Mouse (Mus musculus): Measurements from ENCODE around the gene Tcf12. TPM values are rescaled to one million over a fixed set of nuclear protein-coding genes. Genes with fewer than 3 reads are reported as not detected.

The Tcf12 gene
- total and polyA plus RNA-seq, 3 experiments, result 41.4 to 42.3 (median 41.7) TPM

DNA sequence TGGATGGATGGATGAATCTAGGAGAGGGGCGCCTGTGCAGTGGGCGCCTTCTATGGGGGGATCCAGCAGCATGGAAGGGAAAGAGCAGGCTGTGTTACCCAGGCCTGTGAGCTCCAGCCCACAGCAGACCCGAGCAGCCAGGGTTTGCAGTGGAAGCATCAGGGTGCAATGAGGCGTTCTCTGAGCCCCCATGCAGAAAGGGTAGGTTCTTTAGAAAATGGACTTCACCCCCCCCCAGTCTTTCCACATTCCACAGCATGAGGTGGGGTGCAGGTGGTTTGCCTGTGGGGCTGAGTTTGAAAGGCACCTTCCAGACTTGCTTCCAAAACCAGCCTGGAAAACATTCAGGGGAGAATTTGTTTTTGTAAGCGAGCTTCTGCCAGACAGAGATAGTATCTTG, 300.3 kb downstream of the Tcf12 start:
- TF ChIP-seq JUND (conservative IDR thresholded peaks at IDR 0.05; ENCODE audit: low read depth, low read length) (no peak), ZKSCAN1 (IDR thresholded peaks at IDR 0.05; ENCODE audit: borderline replicate concordance, low read depth, low read length) (no peak), HCFC1 (IDR thresholded peaks at IDR 0.05; ENCODE audit: low read depth, low read length) (no peak)
- Histone ChIP-seq H3K9me3 (replicated peaks; ENCODE audit: low read length) (no peaks in the 10 kb centered on the region), H3K4me2 (ENCODE audit: insufficient read depth, low read depth, poor library complexity, severe bottlenecking) (no peak overlapping the region), H3K9ac (ENCODE audit: insufficient read depth, low read depth) (no peak overlapping the region), H3K4me3 (replicated peaks in 1 of 3; ENCODE audit: low read depth in 2 of 3, low read length in 2 of 3, poor library complexity in 1 of 3) (no peak overlapping the region), H3K36me3 (replicated peaks in 1 of 2; ENCODE audit: control insufficient read depth in 1 of 2, insufficient read depth in 1 of 2, low read length in 1 of 2) (no peaks in the 10 kb centered on the region), H3K27me3 (replicated peaks) (no peaks in the 10 kb centered on the region), H3K79me2 (replicated peaks; ENCODE audit: control insufficient read depth, extremely low read depth, insufficient read depth, poor library complexity, severe bottlenecking) (no peaks in the 10 kb centered on the region), H3K4me1 (ENCODE audit: control insufficient read depth in 1 of 2, insufficient read depth in 2 of 2) (no peaks in the 10 kb centered on the region), H3K27ac (ENCODE audit: insufficient read depth, low read depth) (no peak overlapping the region)
- in situ Hi-C loops (cut with MboI; ENCODE audit: low pct_ligation_motif_present, low pct_unique_long_range_greater_than_20kb, low sequenced_read_pairs), result no loop called here
- dilution Hi-C loops (cut with MboI; ENCODE audit: extremely low pct_ligation_motif_present, extremely low pct_unique_long_range_greater_than_20kb, low sequenced_read_pairs), result no loop called here
- DNase-seq (ENCODE audit: extremely low read depth), result no peak

GRCm38 (mm10) chr9:71810723-71811122, 300.9 kb downstream of the Tcf12 start:
- Histone ChIP-seq H3K9me3 (replicated peaks; ENCODE audit: low read length) (no peaks in the 10 kb centered on the region), H3K4me2 (ENCODE audit: insufficient read depth, low read depth, poor library complexity, severe bottlenecking) (no peak overlapping the region), H3K27me3 (replicated peaks) (no peaks in the 10 kb centered on the region), H3K79me2 (replicated peaks; ENCODE audit: control insufficient read depth, extremely low read depth, insufficient read depth, poor library complexity, severe bottlenecking) (no peaks in the 10 kb centered on the region), H3K4me1 (ENCODE audit: control insufficient read depth in 1 of 2, insufficient read depth in 2 of 2) (no peaks in the 10 kb centered on the region), H3K9ac (ENCODE audit: insufficient read depth, low read depth) (no peak overlapping the region), H3K27ac (ENCODE audit: insufficient read depth, low read depth) (no peak overlapping the region), H3K36me3 (replicated peaks in 1 of 2; ENCODE audit: control insufficient read depth in 1 of 2, insufficient read depth in 1 of 2, low read length in 1 of 2) (no peaks in the 10 kb centered on the region), H3K4me3 (replicated peaks in 1 of 3; ENCODE audit: low read depth in 2 of 3, low read length in 2 of 3, poor library complexity in 1 of 3) (no peak overlapping the region)
- no peak for DNase-seq (ENCODE audit: extremely low read depth)
- dilution Hi-C loops (cut with MboI; ENCODE audit: extremely low pct_ligation_motif_present, extremely low pct_unique_long_range_greater_than_20kb, low sequenced_read_pairs), result no loop called here
- TF ChIP-seq MEF2A (IDR thresholded peaks at IDR 0.05; ENCODE audit: borderline replicate concordance, low read depth, low read length), result no peak
- peak in 1 of 2 experiments; percentile 9; a peak in 1 of 4 replicates for TF ChIP-seq CTCF (conservative IDR thresholded peaks at IDR 0.05 in 1 of 2, IDR thresholded peaks at IDR 0.05 in 1 of 2; ENCODE audit: low read depth in 2 of 2, low read length in 2 of 2)
- in situ Hi-C loops (cut with MboI; ENCODE audit: low pct_ligation_motif_present, low pct_unique_long_range_greater_than_20kb, low sequenced_read_pairs), result no loop called here

DNA sequence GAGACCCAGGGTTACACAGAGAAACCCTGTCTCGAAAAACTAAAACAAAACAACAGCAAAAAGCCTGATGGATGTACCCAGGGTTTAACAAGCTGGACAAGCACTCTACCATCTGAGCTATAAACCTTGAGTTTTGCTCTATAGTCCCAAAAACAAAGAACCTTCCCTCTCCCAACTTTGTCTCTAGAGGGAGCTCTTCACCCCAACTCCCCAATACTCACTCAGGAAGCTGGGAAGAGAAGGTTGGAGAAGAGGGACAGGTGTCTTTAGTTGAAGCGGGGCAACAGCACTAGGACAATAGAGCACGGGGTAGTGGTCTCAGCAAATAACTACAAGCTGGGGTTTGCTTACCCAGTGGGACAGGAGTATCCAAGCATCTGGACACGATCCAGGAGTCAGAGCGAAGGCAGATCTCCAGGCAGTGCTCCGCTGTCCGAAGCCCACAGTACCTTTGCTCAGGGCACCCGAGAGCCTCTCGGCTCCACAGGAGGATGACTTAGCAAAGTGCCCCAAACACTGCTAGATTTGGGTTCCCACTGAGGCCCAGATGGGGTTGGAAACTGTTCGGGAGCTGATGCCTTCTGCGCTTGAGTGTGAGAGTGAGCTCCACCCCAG, 302.9 kb downstream of the Tcf12 start:
- TF ChIP-seq CTCF (conservative IDR thresholded peaks at IDR 0.05 in 1 of 2, IDR thresholded peaks at IDR 0.05 in 1 of 2; ENCODE audit: low read depth in 2 of 2, low read length in 2 of 2) (peak; percentile 20 to 60; a peak in 3 of 4 replicates), MAZ (IDR thresholded peaks at IDR 0.05; ENCODE audit: low read depth, low read length) (no peak), SMC3 (IDR thresholded peaks at IDR 0.05; ENCODE audit: low read depth, low read length) (peak; percentile 37), RAD21 (IDR thresholded peaks at IDR 0.05; ENCODE audit: low read depth, low read length) (peak; percentile 30)
- dilution Hi-C loops (cut with MboI; ENCODE audit: extremely low pct_ligation_motif_present, extremely low pct_unique_long_range_greater_than_20kb, low sequenced_read_pairs) (no loop called here), in situ Hi-C loops (cut with MboI; ENCODE audit: low pct_ligation_motif_present, low pct_unique_long_range_greater_than_20kb, low sequenced_read_pairs) (loop anchor here (5.0 kb wide), 1 partner anchor 161 kb away; no protein-coding TSS in a partner anchor)

More for the DNA sequence above, 302.9 kb downstream of the Tcf12 start:
- Histone ChIP-seq H3K4me3 (replicated peaks in 1 of 3; ENCODE audit: low read depth in 2 of 3, low read length in 2 of 3, poor library complexity in 1 of 3) (no peak overlapping the region), H3K27ac (ENCODE audit: insufficient read depth, low read depth) (no peak overlapping the region), H3K27me3 (replicated peaks) (no peaks in the 10 kb centered on the region), H3K9ac (ENCODE audit: insufficient read depth, low read depth) (no peak overlapping the region), H3K9me3 (replicated peaks; ENCODE audit: low read length) (no peaks in the 10 kb centered on the region), H3K4me2 (ENCODE audit: insufficient read depth, low read depth, poor library complexity, severe bottlenecking) (no peak overlapping the region), H3K36me3 (replicated peaks in 1 of 2; ENCODE audit: control insufficient read depth in 1 of 2, insufficient read depth in 1 of 2, low read length in 1 of 2) (no peaks in the 10 kb centered on the region), H3K79me2 (replicated peaks; ENCODE audit: control insufficient read depth, extremely low read depth, insufficient read depth, poor library complexity, severe bottlenecking) (no peaks in the 10 kb centered on the region), H3K4me1 (ENCODE audit: control insufficient read depth in 1 of 2, insufficient read depth in 2 of 2) (no peaks in the 10 kb centered on the region)
- no peak for DNase-seq (ENCODE audit: extremely low read depth)

All from CH12.LX (cell line).